Mouse (Mus musculus) Patski (cell line): ENCODE results near the gene Irs1. TPM values are rescaled to one million over a fixed set of nuclear protein-coding genes. Genes with fewer than 3 reads are reported as not detected.

Source experiments
- ATAC-seq: fragments of 100-300 bp; one replicate; pipeline ENCODE4 v1.8.0; 2021
- CTCF ChIA-PET: fragments of 350-600 bp; sonication (Branson Sonifier 250); formaldehyde crosslinking; loops from one replicate; lab custom pipeline; 2022; ENCODE audit warnings: inconsistent platforms; lab: Charles Lee
- POLR2A ChIA-PET: fragments of 350-600 bp; sonication (Branson Sonifier 250); formaldehyde crosslinking; loops from one replicate; lab custom pipeline; 2022; ENCODE audit warnings: antibody characterized with exemption, inconsistent platforms; lab: Charles Lee
- DNase-seq: peaks from one replicate; pipeline ENCODE4 v3.0.0-alpha.2; 2011; ENCODE audit warnings: low read depth, low spot score
- H3K27me3 ChIP-seq: fragments of 371-371 bp; one replicate; pipeline ENCODE4 v1.5.1; 2021
- CTCF ChIP-seq: fragments of 100-300 bp; IDR thresholded peaks from one replicate; pipeline ENCODE4 v1.5.1; 2021
- in situ Hi-C: fragments of 300-500 bp; cut with MboI; formaldehyde crosslinking; loops from 3 replicates; pipeline ENCODE4 v1.11.1; 2018; ENCODE audit warnings: low pct_unique_long_range_greater_than_20kb, mixed read lengths
- polyA plus RNA-seq: library from polyadenylated mRNA; unstranded; gene quantifications from one replicate; pipeline ENCODE4 v1.2.3, GENCODE M21; 2021

Gene Irs1
- polyA plus RNA-seq, 1 experiment from 2014 or later: 12.8 TPM

GRCm38 (mm10) chr1:82282992-82283611 lies 8.1 kb downstream of the Irs1 start:
- TF ChIP-seq CTCF: no peak
- no peaks in the 10 kb centered on the region for H3K27me3 ChIP-seq
- in situ Hi-C loops: loop anchor here (10.0 kb wide), 1 partner anchor 328 kb away; no protein-coding TSS in a partner anchor
- ATAC-seq: no peak
- CTCF ChIA-PET: no interaction called here
- DNase-seq: no peak
- POLR2A ChIA-PET: no interaction called here

GRCm38 (mm10) chr1:82281823-82282222 lies 9.4 kb downstream of the Irs1 start:
- DNase-seq (no peak), ATAC-seq (no peak)
- no peak for TF ChIP-seq CTCF
- ChIA-PET CTCF (interaction anchor here (0.7 kb wide), 1 partner anchor 8 kb away, joined by 3 read pairs; no protein-coding TSS in a partner anchor), POLR2A (no interaction called here)
- in situ Hi-C loops: loop anchor here (10.0 kb wide), 1 partner anchor 327 kb away; no protein-coding TSS in a partner anchor
- H3K27me3 ChIP-seq: no peaks in the 10 kb centered on the region

GRCm38 (mm10) chr1:82279768-82280167 lies 11.4 kb downstream of the Irs1 start:
- in situ Hi-C loops: loop anchor here (10.0 kb wide), 2 partner anchors 325 to 525 kb away; no protein-coding TSS in a partner anchor
- no peak for DNase-seq
- ChIA-PET CTCF (no interaction called here), POLR2A (no interaction called here)
- ATAC-seq: no peak
- TF ChIP-seq CTCF: no peak
- H3K27me3 ChIP-seq: no peaks in the 10 kb centered on the region

GRCm38 (mm10) chr1:82274361-82274760 lies 16.9 kb downstream of the Irs1 start:
- no peak for TF ChIP-seq CTCF
- ChIA-PET POLR2A (interaction anchor here (0.6 to 1.2 kb wide), 2 partner anchors 13 to 68 kb away, joined by 3 to 5 read pairs; no protein-coding TSS in a partner anchor), CTCF (no interaction called here)
- ATAC-seq (no peak), DNase-seq (no peak)
- H3K27me3 ChIP-seq: no peaks in the 10 kb centered on the region
- in situ Hi-C loops: loop anchor here (10.0 kb wide), 1 partner anchor 520 kb away; no protein-coding TSS in a partner anchor

GRCm38 (mm10) chr1:82273529-82273928 lies 17.7 kb downstream of the Irs1 start:
- no peak for TF ChIP-seq CTCF
- no peak for DNase-seq
- ATAC-seq: no peak
- POLR2A ChIA-PET: no interaction called here
- CTCF ChIA-PET: no interaction called here
- in situ Hi-C loops: loop anchor here (10.0 kb wide), 1 partner anchor 519 kb away; no protein-coding TSS in a partner anchor
- H3K27me3 ChIP-seq: no peaks in the 10 kb centered on the region

- POLR2A ChIA-PET: no interaction called here
- CTCF ChIA-PET: no interaction called here
- ATAC-seq (no peak), DNase-seq (no peak)
- no peaks in the 10 kb centered on the region for H3K27me3 ChIP-seq
- TF ChIP-seq CTCF: no peak
- in situ Hi-C loops: loop anchor here (10.0 kb wide), 1 partner anchor 517 kb away; no protein-coding TSS in a partner anchor
Observed at GRCm38 (mm10) chr1:82272231-82272630, 19.0 kb downstream of the Irs1 start.

- TF ChIP-seq CTCF: no peak
- H3K27me3 ChIP-seq: no peaks in the 10 kb centered on the region
- ChIA-PET CTCF (interaction anchor here (1.0 kb wide), 1 partner anchor 15 kb away, joined by 3 read pairs; no protein-coding TSS in a partner anchor), POLR2A (no interaction called here)
- in situ Hi-C loops: no loop called here
- DNase-seq: no peak
- ATAC-seq: no peak
Observed at GRCm38 (mm10) chr1:82267547-82267946, 23.7 kb downstream of the Irs1 start.

GRCm38 (mm10) chr1:82262331-82262730 lies 28.9 kb downstream of the Irs1 start:
- no peaks in the 10 kb centered on the region for H3K27me3 ChIP-seq
- DNase-seq (no peak), ATAC-seq (no peak)
- CTCF ChIA-PET: no interaction called here
- POLR2A ChIA-PET: no interaction called here
- TF ChIP-seq CTCF: no peak
- in situ Hi-C loops: no loop called here

GRCm38 (mm10) chr1:82261638-82262037 lies 29.6 kb downstream of the Irs1 start:
- no peaks in the 10 kb centered on the region for H3K27me3 ChIP-seq
- TF ChIP-seq CTCF: no peak
- ATAC-seq (no peak), DNase-seq (no peak)
- ChIA-PET POLR2A (no interaction called here), CTCF (no interaction called here)
- in situ Hi-C loops: no loop called here

GRCm38 (mm10) chr1:82261053-82261618 lies 30.1 kb downstream of the Irs1 start:
- in situ Hi-C loops: no loop called here
- TF ChIP-seq CTCF: no peak
- DNase-seq: no peak
- POLR2A ChIA-PET: no interaction called here
- ATAC-seq: no peak
- H3K27me3 ChIP-seq: no peaks in the 10 kb centered on the region
- CTCF ChIA-PET: no interaction called here

GRCm38 (mm10) chr1:82260055-82260454 lies 31.2 kb downstream of the Irs1 start:
- DNase-seq (no peak), ATAC-seq (no peak)
- TF ChIP-seq CTCF: no peak
- POLR2A ChIA-PET: no interaction called here
- in situ Hi-C loops: no loop called here
- no peaks in the 10 kb centered on the region for H3K27me3 ChIP-seq
- CTCF ChIA-PET: no interaction called here
